Mouse (Mus musculus): ENCODE data around the gene Gng12. TPM values are rescaled to one million over a fixed set of nuclear protein-coding genes. Genes with fewer than 3 reads are reported as not detected.
A peak's percentile ranks its signal among the peaks of the same experiment; 100 is the strongest.

The Gng12 gene
- polyA plus RNA-seq, 1 experiment from 2014 or later, result 55.1 TPM

DNA sequence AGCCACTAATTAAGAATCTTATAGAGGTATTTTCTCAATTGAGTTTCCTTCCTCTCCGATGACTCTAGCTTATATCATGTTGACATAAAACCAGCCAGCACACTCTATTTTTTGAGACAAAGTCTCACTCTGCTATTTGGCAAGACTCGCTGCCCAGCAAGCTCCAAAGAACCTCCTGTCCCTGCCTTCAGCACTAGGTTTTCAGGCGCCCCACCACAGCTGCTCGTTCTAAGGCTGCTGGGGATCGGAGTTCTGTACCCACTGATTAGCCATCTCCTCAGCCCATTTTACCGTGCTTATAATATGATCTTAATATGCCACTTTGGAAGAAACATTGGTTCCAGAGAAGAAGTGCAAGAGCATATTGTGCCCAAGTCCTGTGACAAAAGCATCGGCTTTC lies 26.3 kb downstream of the Gng12 start:
- Histone ChIP-seq H3K9ac (no peak overlapping the region), H3K4me1 (replicated peaks) (no peaks in the 10 kb centered on the region), H3K4me2 (no peak overlapping the region), H3K27me3 (no peaks in the 10 kb centered on the region), H3K36me3 (no peaks in the 10 kb centered on the region), H3K4me3 (no peak overlapping the region), H3K9me3 (no peaks in the 10 kb centered on the region), H3K27ac (replicated peaks) (no peak overlapping the region)
- no peak for ATAC-seq (ENCODE audit: low FRiP score, low read depth)
- 96% methylated on average over 7 of the region's 7 CpGs for WGBS

DNA sequence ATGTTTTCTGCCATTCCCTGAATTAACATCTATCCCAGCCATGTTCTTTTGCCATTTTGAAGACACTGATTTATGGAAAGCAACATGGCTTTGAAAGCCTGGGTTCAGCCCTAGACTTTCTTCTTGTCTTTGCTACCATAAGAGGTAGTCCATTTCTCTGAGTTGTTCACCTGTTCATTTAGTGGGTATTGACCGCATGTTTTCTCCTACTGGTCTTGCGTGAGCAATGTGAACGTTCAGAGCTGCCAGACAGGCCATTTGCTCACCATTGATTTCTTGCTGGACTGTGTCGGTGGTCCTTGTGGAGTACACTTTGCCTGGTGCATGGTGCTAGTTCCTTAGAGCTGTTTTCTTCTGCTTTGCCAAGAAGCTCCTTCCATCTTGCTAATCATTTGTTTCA lies 27.7 kb downstream of the Gng12 start:
- H3K9ac ChIP-seq, result no peak overlapping the region
- no peak for ATAC-seq (ENCODE audit: low FRiP score, low read depth)
- H3K27me3 ChIP-seq, result no peaks in the 10 kb centered on the region
- no peaks in the 10 kb centered on the region for H3K36me3 ChIP-seq
- H3K4me3 ChIP-seq, result no peak overlapping the region
- WGBS, result 91% methylated on average over 4 of the region's 4 CpGs
- H3K4me1 ChIP-seq (replicated peaks), result no peaks in the 10 kb centered on the region
- no peak overlapping the region for H3K4me2 ChIP-seq
- H3K9me3 ChIP-seq, result no peaks in the 10 kb centered on the region
- no peak overlapping the region for H3K27ac ChIP-seq (replicated peaks)

DNA sequence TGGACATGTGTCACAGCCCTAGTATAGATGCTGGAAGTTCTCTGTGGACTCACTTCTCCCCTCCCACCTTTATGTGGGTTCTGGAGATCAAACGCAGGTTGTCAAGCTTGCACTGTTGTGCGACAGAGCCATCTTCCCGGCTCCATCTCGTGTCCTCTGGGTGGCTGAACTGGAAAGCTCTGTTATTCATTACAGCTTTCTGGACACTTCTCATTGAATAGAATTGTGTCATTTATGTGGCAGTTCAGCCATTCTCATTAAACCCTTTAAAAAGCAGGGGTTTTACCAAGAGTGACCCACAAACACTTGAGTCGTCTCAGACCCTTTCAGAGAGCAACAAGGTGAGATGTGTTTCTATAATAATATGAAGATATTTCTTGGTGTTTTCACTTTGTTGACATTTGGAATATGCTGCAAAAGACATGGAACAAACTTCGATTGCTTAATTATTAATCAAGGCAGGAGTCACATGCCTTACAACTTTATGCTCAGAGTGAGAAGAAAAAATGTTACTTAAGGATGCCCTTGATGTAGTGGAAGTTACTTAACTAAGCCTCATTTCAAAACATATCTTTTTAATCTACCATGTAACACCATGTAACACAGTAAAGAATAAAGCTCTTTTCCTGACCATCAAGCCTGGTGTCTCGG lies 28.2 kb downstream of the Gng12 start:
- Histone ChIP-seq H3K36me3 (no peaks in the 10 kb centered on the region), H3K4me2 (no peak overlapping the region), H3K4me1 (replicated peaks) (0 out of 2 replicates have a peak, but pooled peaks cover under 1% of the 10 kb centered on the region), H3K27ac (replicated peaks) (no peak overlapping the region), H3K4me3 (no peak overlapping the region), H3K9ac (no peak overlapping the region), H3K9me3 (no peaks in the 10 kb centered on the region), H3K27me3 (no peaks in the 10 kb centered on the region)
- no peak for ATAC-seq (ENCODE audit: low FRiP score, low read depth)
- WGBS, result 81% methylated on average over 7 of the region's 7 CpGs

DNA sequence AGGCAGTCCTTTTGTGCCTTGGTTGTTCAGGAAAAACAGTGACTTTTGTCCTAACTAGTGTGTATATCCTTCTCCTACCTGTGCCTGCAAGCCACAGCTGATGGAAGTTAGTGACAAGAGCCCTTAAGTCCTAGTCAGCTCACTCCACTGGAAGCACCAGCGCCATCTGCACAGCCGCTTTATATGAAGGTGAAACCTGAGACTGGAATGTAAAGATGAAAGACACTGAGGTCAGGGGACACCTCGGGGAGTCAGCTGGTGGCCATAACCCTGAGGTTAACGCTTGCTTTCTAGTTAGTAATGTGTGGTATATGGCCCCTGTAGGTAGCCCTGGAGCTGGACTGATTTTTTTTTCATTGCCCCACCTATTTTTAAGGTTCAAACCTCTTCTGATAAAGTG lies 30.1 kb downstream of the Gng12 start:
- Histone ChIP-seq H3K9ac (no peak overlapping the region), H3K27me3 (no peaks in the 10 kb centered on the region), H3K4me1 (replicated peaks) (0 out of 2 replicates have a peak, but pooled peaks cover 4% of the 10 kb centered on the region), H3K4me3 (no peak overlapping the region), H3K36me3 (no peaks in the 10 kb centered on the region), H3K4me2 (no peak overlapping the region), H3K27ac (replicated peaks) (no peak overlapping the region), H3K9me3 (no peaks in the 10 kb centered on the region)
- WGBS, result 29% methylated on average over 4 of the region's 4 CpGs
- ATAC-seq (ENCODE audit: low FRiP score, low read depth), result no peak

DNA sequence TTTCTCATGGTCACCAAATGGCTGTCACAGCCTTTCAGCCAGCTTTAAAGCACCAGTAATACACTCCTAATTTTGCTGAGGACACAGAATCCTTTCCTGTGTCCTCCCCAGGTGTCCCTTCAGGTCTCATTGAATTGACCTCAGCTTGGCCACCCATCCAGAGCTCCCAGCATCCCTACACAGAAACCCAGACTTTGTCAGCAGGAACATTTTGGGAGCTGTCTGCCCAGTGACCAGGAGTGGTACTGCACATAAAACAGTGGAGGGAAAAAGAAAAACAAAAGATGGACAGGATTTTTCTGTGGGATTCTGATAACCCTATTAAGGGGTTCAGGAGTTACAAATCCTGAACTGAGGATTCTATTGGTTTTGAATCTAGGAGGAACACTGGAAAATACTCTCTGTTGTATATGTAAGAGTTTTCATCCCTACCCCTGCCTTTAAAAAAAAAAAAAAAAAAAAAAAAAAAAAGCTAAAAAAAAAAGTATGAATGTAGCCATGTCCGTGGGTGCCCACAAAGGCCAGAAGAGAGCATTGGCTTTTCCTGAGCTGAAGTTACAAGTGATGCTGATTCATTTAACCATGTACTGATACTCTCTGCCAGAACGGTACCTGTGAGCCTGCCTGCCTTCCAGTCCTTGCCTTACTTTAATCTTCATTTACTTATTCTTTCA lies 32.9 kb downstream of the Gng12 start:
- no peak overlapping the region for H3K4me2 ChIP-seq
- no peak overlapping the region for H3K9ac ChIP-seq
- 0 out of 2 replicates have a peak, but pooled peaks cover 4% of the 10 kb centered on the region for H3K4me1 ChIP-seq (replicated peaks)
- ATAC-seq (ENCODE audit: low FRiP score, low read depth), result no peak
- H3K36me3 ChIP-seq, result no peaks in the 10 kb centered on the region
- no peaks in the 10 kb centered on the region for H3K9me3 ChIP-seq
- no peaks in the 10 kb centered on the region for H3K27me3 ChIP-seq
- WGBS, result 77% methylated on average over 2 of the region's 2 CpGs
- no peak overlapping the region for H3K27ac ChIP-seq (replicated peaks)
- H3K4me3 ChIP-seq, result no peak overlapping the region

DNA sequence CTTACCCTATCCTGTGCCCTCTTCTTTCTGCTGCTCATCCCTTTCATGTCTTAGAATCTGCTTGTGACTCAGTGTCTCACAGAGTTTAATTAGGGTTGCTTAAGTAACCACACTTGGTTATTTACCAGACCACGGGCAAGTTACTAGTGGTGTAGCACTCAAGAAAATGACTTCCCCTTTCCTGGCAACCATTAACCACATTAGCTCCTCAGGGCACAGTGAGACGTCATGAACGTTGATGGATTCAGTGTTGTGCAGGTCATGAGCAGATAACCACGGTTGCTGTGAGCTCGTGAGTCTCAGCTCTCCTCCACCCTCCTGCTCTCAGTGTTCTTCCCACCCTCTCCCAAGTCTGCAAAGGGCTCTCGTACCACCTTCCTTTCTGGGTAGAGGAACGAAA lies 33.5 kb downstream of the Gng12 start:
- Histone ChIP-seq H3K9ac (no peak overlapping the region), H3K9me3 (no peaks in the 10 kb centered on the region), H3K4me2 (no peak overlapping the region), H3K27ac (replicated peaks) (no peak overlapping the region), H3K4me3 (no peak overlapping the region), H3K36me3 (no peaks in the 10 kb centered on the region), H3K4me1 (replicated peaks) (0 out of 2 replicates have a peak, but pooled peaks cover 4% of the 10 kb centered on the region), H3K27me3 (no peaks in the 10 kb centered on the region)
- 49% methylated on average over 7 of the region's 7 CpGs for WGBS
- ATAC-seq (ENCODE audit: low FRiP score, low read depth), result no peak

DNA sequence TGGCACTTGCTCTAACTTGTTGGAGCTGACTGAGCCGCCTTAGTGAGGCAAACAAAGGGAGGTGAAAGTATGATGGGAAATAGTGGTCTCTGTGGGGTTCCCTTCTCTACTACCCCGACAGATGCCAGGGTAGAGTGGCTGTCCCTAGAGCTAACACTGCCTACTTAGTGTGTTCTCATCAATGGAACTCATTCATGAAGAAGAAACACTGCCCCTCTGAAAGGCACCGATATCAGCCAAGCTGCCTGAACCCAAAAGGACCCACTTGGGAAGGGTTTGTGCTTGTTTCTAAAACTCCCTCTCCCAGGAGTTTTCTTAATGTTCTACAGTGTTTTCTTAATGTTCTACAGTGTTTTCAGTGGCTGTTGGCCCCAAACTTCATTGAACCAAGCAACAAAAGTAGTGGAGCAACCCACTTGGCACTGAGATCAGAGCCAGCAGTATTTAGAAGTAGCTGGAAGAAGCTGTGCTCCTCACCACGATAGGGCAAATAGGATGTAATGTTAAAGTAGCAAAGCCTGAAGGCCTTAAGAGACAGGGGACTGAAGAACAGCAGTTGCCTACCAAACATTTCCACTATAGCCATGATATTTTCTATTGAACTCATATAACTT lies 36.1 kb downstream of the Gng12 start:
- Histone ChIP-seq H3K36me3 (no peaks in the 10 kb centered on the region), H3K9me3 (no peaks in the 10 kb centered on the region), H3K4me2 (no peak overlapping the region), H3K9ac (no peak overlapping the region), H3K4me3 (no peak overlapping the region), H3K27me3 (no peaks in the 10 kb centered on the region), H3K4me1 (replicated peaks) (0 out of 2 replicates have a peak, but pooled peaks cover 4% of the 10 kb centered on the region), H3K27ac (replicated peaks) (no peak overlapping the region)
- 65% methylated on average over 4 of the region's 4 CpGs for WGBS
- ATAC-seq (ENCODE audit: low FRiP score, low read depth), result peak; percentile 61

DNA sequence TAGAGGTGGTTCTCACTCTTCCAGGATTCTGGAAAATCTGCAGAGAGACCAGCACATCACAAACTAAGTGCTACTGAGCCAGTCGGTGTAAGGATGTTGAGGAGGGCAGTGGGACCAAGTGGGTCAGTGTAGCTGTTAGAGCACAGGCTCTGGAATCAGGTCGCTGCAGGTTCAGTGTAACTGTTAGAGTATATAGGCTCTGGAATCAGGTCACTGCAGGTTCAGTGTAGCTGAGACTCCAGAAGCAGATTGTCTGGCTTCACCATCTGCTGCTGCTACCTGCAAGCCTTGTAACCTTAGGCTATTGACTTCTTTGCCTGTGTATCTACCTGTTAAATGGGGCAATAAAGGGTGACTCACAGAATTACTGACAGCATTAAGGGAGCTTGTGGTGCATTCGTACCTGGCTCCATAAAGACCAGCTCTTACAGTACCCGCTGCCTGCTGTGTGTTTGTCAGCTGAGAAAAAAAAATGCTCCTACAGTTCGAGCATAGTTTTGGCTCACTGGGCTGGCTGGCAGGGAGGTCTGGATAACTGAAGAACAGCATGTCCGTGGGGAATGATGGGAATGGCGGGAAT lies 44.5 kb downstream of the Gng12 start:
- H3K36me3 ChIP-seq, result no peaks in the 10 kb centered on the region
- no peak for ATAC-seq (ENCODE audit: low FRiP score, low read depth)
- no peaks in the 10 kb centered on the region for H3K9me3 ChIP-seq
- H3K9ac ChIP-seq, result no peak overlapping the region
- 77% methylated on average over 7 of the region's 7 CpGs for WGBS
- no peaks in the 10 kb centered on the region for H3K27me3 ChIP-seq
- no peak overlapping the region for H3K4me2 ChIP-seq
- H3K4me1 ChIP-seq (replicated peaks), result peaks cover 11% of the 10 kb centered on the region
- H3K27ac ChIP-seq (replicated peaks), result no peak overlapping the region
- H3K4me3 ChIP-seq, result no peak overlapping the region

DNA sequence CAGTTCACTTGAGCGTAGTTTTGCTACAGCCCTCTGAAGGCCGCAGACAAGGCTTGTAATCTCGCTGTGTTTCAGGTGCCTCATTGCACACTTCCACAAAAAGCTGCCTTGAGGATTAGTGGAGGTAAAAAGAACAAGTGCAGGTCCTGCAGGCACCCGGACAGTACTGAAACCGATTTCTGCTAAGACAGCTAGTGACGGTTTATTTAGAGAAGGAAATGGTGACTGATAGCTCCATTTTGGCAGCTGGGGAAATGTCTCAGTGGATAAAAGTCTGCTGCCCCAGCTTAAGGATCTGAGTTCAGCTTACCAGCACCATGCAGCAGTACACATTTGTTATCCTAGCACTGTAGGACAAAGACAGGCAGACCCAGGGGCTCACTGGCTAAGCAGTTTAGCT lies 45.6 kb downstream of the Gng12 start:
- Histone ChIP-seq H3K27me3 (no peaks in the 10 kb centered on the region), H3K36me3 (no peaks in the 10 kb centered on the region), H3K27ac (replicated peaks) (no peak overlapping the region), H3K4me1 (replicated peaks) (peaks cover 11% of the 10 kb centered on the region), H3K9me3 (no peaks in the 10 kb centered on the region), H3K9ac (no peak overlapping the region), H3K4me2 (no peak overlapping the region), H3K4me3 (no peak overlapping the region)
- ATAC-seq (ENCODE audit: low FRiP score, low read depth), result no peak
- WGBS, result 65% methylated on average over 6 of the region's 6 CpGs

DNA sequence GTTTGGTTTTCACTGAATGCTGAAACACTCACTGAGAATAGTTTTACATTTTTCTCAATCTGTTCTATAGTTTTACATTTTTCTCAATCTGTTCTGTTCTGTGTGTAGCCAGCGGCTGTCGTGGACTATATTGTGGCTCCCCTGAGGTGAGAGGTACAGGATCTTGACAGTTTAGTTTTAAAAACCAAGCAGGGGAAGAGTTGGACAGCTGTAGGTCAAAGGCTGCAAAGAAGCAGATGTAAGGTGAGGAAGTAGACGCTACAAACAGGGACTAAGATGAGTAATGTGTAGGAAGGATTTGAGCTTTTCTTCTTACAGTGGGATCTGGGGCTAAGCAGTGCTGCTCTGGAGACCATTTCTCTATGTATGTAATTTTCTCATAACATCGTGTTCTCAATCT lies 46.6 kb downstream of the Gng12 start:
- H3K4me2 ChIP-seq, result no peak overlapping the region
- no peak overlapping the region for H3K27ac ChIP-seq (replicated peaks)
- 66% methylated on average over 4 of the region's 4 CpGs for WGBS
- H3K9me3 ChIP-seq, result no peaks in the 10 kb centered on the region
- H3K4me3 ChIP-seq, result no peak overlapping the region
- H3K9ac ChIP-seq, result no peak overlapping the region
- no peaks in the 10 kb centered on the region for H3K36me3 ChIP-seq
- peaks cover 11% of the 10 kb centered on the region for H3K4me1 ChIP-seq (replicated peaks)
- no peak for ATAC-seq (ENCODE audit: low FRiP score, low read depth)
- no peaks in the 10 kb centered on the region for H3K27me3 ChIP-seq

DNA sequence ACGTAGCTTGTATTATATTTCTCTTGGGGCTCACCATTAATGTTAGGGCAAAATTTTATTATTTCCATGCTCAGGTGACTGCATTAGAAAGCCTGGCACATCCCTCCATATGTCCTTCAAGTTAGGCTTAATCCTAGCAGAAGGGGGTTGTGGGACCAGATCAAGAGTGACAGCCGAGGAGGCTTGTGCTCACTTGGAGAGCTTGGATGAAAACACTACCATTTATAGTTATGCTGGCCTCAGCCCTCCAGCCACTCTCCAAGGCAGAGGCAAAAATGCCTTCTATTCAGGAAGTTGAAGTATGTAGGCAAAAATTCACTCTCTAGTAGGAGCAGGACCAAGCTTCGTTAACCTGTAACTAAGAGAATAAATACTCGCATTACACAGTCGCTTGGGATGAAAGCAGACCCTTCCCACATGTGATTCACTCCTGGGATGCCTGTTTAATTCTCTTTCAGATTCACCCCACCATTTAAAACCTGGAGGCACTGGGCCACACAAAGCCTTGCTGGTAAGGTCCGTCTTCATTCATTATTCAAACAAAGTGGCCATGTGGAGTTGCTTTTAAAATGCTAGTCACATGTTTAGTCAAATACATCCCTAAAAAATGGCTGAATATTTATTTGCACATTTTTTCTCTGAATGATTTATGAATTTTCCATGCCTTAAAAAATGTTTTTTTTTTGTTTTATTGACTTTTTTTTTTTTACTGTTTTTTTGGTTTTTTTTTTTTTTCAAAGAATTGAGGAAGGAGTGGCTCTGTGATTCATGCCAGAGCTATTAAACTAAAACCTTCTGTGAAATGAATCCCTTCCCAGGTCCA lies 47.4 kb downstream of the Gng12 start:
- 21% methylated on average over 6 of the region's 6 CpGs for WGBS
- Histone ChIP-seq H3K36me3 (no peaks in the 10 kb centered on the region), H3K27ac (replicated peaks) (no peak overlapping the region), H3K4me3 (no peak overlapping the region), H3K4me1 (replicated peaks) (peaks cover 11% of the 10 kb centered on the region), H3K27me3 (no peaks in the 10 kb centered on the region), H3K4me2 (no peak overlapping the region), H3K9me3 (no peaks in the 10 kb centered on the region), H3K9ac (no peak overlapping the region)
- ATAC-seq (ENCODE audit: low FRiP score, low read depth), result no peak

Measured in hindbrain, embryonic 15.5 days (tissue).